Mouse (Mus musculus) liver, embryonic 15.5 days (tissue): Measurements from ENCODE around the gene Tnfaip3. TPM values are rescaled to one million over a fixed set of nuclear protein-coding genes. Genes with fewer than 3 reads are reported as not detected.

ENCODE experiments used
- ATAC-seq: fragments of 200-750 bp; cut with Nextera tagmentation; 2 replicates; pipeline ENCODE4 v1.8.0; 2017; ENCODE audit warnings: moderate number of reproducible peaks, mild to moderate bottlenecking, moderate library complexity; ENCODE audit not compliant: insufficient read depth
- H3K27ac ChIP-seq: fragments of 300-500 bp; sonication (generic); replicated peaks from 2 replicates; pipeline ENCODE4 v1.5.1; 2015; ENCODE audit warnings: mild to moderate bottlenecking, inconsistent platforms
- H3K27me3 ChIP-seq: fragments of 300-500 bp; sonication (generic); 2 replicates; pipeline ENCODE4 v1.6.1; 2015; ENCODE audit warnings: mild to moderate bottlenecking, inconsistent platforms
- H3K36me3 ChIP-seq: fragments of 300-500 bp; sonication (generic); replicated peaks from 2 replicates; pipeline ENCODE4 v1.6.1; 2015; ENCODE audit warnings: moderate library complexity, mild to moderate bottlenecking, inconsistent platforms
- H3K4me1 ChIP-seq: fragments of 300-500 bp; sonication (generic); replicated peaks from 2 replicates; pipeline ENCODE4 v1.6.1; 2015; ENCODE audit warnings: inconsistent platforms
- H3K4me2 ChIP-seq: fragments of 300-500 bp; sonication (generic); 2 replicates; pipeline ENCODE4 v1.6.1; 2015; ENCODE audit warnings: moderate library complexity, mild to moderate bottlenecking, inconsistent platforms
- H3K4me3 ChIP-seq: fragments of 300-500 bp; sonication (generic); replicated peaks from 2 replicates; pipeline ENCODE4 v1.5.1; 2015; ENCODE audit warnings: mild to moderate bottlenecking, inconsistent platforms
- H3K9ac ChIP-seq: fragments of 300-500 bp; sonication (generic); 2 replicates; pipeline ENCODE4 v1.6.1; 2015; ENCODE audit warnings: moderate library complexity, mild to moderate bottlenecking, inconsistent platforms
- H3K9me3 ChIP-seq: fragments of 300-500 bp; sonication (generic); replicated peaks from 2 replicates; pipeline ENCODE4 v1.6.1; 2016; ENCODE audit warnings: inconsistent platforms
- WGBS: fragments of 180-500 bp; shearing (Covaris S2); methylation state at CpG from one replicate; pipeline ENCODE4 v1.1.7; 2015; ENCODE audit warnings: mixed read lengths; ENCODE audit not compliant: insufficient replicate concordance; 5-methylcytosine and 5-hydroxymethylcytosine counted together
- polyA plus RNA-seq: library from polyadenylated mRNA; unstranded; fragments of >200 nt; fragmentation: Nextera tagmentation; extraction: Ambion mirVana; gene quantifications from 2 replicates; pipeline ENCODE4 v1.2.1, GENCODE M21; 2015

The Tnfaip3 gene
- polyA plus RNA-seq, 1 experiment from 2014 or later = 1.5 TPM

- WGBS = 51% methylated on average over 3 of the region's 3 CpGs
- ATAC-seq = no peak
- Histone ChIP-seq H3K4me2 (no peak overlapping the region), H3K9me3 (no peaks in the 10 kb centered on the region), H3K27me3 (no peaks in the 10 kb centered on the region; the same call in 1 of the 2 replicates), H3K4me1 (peaks cover 29% of the 10 kb centered on the region), H3K4me3 (no peak overlapping the region), H3K36me3 (no peaks in the 10 kb centered on the region), H3K9ac (no peak overlapping the region), H3K27ac (no peak overlapping the region)
Measured at GRCm38 (mm10) chr10:19013351-19013750, 2.1 kb downstream of the Tnfaip3 start.

- Histone ChIP-seq H3K27ac (no peak overlapping the region), H3K36me3 (no peaks in the 10 kb centered on the region), H3K9me3 (no peaks in the 10 kb centered on the region), H3K9ac (no peak overlapping the region), H3K4me1 (peaks cover 36% of the 10 kb centered on the region), H3K27me3 (no peaks in the 10 kb centered on the region; the same call in 1 of the 2 replicates), H3K4me3 (no peak overlapping the region), H3K4me2 (no peak overlapping the region)
- no peak for ATAC-seq
- WGBS = 70% methylated on average over 3 of the region's 3 CpGs
Measured at GRCm38 (mm10) chr10:19012616-19013015, 2.8 kb downstream of the Tnfaip3 start.

DNA sequence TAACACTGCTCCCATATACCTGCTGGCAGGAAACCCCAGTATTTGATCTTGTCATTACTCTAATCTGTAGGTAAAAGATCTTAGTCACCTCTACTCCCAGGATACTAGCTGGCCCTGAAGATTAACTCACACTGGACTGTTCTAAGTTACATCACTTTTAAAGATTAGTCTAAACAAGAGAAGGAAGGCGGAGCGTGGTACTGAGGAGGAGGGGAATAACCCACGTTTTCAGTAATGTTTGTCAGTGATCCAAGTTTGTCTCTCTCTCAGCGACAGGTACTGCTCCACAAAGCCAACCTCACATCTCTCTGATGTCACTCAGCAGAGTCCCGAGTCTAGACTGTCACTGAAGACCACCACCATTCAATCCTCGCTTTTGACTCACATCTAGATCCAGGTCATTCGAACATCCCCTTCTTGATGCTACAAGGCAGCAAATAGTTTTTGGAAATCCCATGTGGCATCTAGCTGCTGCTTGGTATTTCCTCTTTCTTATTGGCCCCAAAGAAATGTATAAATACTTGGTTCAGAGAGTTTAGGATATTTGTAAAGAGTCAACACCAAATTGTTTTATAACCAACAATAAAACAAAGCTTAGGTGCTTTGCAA lies 3.5 kb downstream of the Tnfaip3 start:
- WGBS = 54% methylated on average over 7 of the region's 7 CpGs
- H3K27me3 ChIP-seq = no peaks in the 10 kb centered on the region; the same call in 1 of the 2 replicates
- 0 out of 2 replicates have a peak, but pooled peaks cover 1% of the 10 kb centered on the region for H3K36me3 ChIP-seq
- H3K9me3 ChIP-seq = no peaks in the 10 kb centered on the region
- peaks cover 36% of the 10 kb centered on the region for H3K4me1 ChIP-seq
- ATAC-seq = no peak
- no peak overlapping the region for H3K9ac ChIP-seq
- H3K4me2 ChIP-seq = no peak overlapping the region; the same call in 1 of the 2 replicates
- no peak overlapping the region for H3K4me3 ChIP-seq
- H3K27ac ChIP-seq = no peak overlapping the region

DNA sequence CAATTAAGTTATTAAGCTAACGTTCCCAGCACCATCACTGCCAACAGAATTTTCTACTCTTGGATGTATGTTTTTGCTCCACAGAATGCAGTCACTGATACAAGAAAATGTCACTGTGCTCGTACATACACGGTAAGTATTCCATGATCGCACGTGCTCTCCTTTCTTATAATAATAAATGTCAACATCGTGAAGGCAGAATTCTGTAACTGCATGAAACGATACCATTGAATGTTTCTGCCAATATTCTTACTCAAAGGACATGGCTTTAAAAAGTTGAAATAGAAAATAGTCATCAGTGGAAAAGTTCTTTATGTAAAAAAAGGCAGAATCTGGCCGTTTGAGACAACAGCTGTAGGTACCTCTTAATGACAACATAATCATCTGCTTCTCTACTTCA lies 5.0 kb downstream of the Tnfaip3 start:
- Histone ChIP-seq H3K27me3 (no peaks in the 10 kb centered on the region; the same call in 1 of the 2 replicates), H3K4me1 (peaks cover 27% of the 10 kb centered on the region; the same call in 1 of the 2 replicates), H3K9me3 (no peaks in the 10 kb centered on the region), H3K27ac (no peak overlapping the region), H3K4me2 (no peak overlapping the region), H3K9ac (no peak overlapping the region), H3K36me3 (peaks cover 13% of the 10 kb centered on the region), H3K4me3 (no peak overlapping the region)
- ATAC-seq = no peak
- 76% methylated on average over 8 of the region's 8 CpGs for WGBS

DNA sequence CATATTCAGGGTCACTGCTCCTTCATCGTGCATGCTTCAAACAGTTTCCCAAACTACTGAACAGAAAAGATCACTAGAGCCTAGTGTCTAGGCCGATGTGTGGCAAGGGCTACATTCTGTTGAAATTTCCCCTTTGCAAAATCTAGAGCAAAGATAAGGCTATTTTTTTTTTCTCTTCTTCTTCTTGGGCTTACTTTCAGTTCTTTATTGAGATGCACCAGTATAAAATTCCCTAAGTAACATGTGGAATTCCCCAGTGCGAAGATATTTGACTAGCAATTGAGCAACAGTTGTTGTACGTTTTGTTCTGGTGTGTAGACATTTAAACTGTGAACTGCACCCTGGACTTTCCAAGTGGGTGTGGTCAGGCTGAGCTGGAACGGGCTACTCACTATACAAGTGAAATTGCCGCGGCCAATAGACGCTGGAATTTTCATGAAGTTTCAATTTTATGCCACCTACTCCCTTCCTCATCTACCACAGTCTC lies 6.2 kb downstream of the Tnfaip3 start:
- Histone ChIP-seq H3K27ac (peak overlapping the region; percentile 53; the same call in 1 of the 2 replicates), H3K9ac (no peak overlapping the region), H3K4me1 (peaks cover 15% of the 10 kb centered on the region; the same call in 1 of the 2 replicates), H3K9me3 (no peaks in the 10 kb centered on the region), H3K4me3 (0 out of 2 replicates have a peak overlapping the region, but pooled peaks have one; percentile 12), H3K4me2 (peak overlapping the region; percentile 36), H3K27me3 (no peaks in the 10 kb centered on the region; the same call in 1 of the 2 replicates), H3K36me3 (peaks cover 25% of the 10 kb centered on the region)
- WGBS = 51% methylated on average over 8 of the region's 8 CpGs
- ATAC-seq = peak; percentile 63

DNA sequence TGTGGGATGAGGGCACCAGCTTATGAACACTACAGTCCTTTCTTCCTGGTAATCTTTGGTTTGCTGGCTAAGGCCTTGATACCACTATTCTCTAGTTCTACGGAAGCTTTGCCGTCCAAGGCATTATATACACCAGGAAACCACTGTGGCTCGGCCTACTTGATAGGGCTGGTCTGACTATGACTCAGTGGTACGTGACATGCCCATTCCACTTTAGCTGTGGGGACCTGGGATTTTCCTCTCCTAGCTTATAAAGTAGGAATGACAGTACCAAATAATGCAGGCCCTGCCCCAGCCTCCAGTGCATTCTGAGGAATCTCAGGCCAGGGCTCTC lies 6.9 kb downstream of the Tnfaip3 start:
- H3K27ac ChIP-seq = 0 out of 2 replicates have a peak overlapping the region, but pooled peaks have one; percentile 51
- 66% methylated on average over 4 of the region's 4 CpGs for WGBS

DNA sequence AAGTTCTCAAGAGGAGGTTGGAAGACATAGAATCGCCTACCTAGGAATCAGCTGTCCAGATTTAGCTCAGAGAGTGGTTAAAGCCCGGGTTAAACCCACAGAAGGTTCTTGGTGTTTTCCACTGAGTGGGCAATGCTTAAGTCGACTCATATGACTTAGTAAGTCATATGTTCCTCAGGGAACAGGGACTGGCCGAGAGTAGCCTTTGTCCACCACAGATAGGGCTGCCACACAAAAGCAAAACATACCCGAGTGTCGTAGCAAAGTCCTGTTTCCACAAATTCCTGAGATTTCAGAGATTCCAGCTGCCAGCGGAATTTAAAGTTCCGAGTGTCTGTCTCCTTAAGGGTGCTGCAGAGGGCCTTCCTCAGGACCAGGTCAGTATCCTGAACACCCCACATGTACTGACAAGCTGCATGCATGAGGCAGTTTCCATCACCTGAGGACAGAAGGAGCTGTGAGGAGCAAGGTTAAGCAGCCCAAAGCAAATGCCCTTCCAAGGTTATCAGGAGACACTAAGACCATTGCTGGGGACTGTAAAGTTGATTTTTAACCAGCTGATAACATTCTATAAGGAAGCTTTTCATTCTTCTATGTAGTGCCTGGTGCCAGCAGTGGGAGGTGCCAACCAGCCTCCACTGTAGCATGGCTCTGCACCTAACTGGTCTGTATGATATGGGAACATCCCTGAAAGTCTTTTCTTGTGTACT lies 7.4 kb downstream of the Tnfaip3 start:
- H3K9ac ChIP-seq = no peak overlapping the region
- no peaks in the 10 kb centered on the region for H3K27me3 ChIP-seq
- peaks cover 15% of the 10 kb centered on the region; the same call in 1 of the 2 replicates for H3K4me1 ChIP-seq
- H3K9me3 ChIP-seq = no peaks in the 10 kb centered on the region
- no peak overlapping the region for H3K4me3 ChIP-seq
- H3K36me3 ChIP-seq = peaks cover 32% of the 10 kb centered on the region
- no peak overlapping the region for H3K27ac ChIP-seq
- no peak overlapping the region for H3K4me2 ChIP-seq
- no peak for ATAC-seq
- 59% methylated on average over 8 of the region's 8 CpGs for WGBS

More for the DNA sequence above, 6.9 kb downstream of the Tnfaip3 start:
- Histone ChIP-seq H3K36me3 (peaks cover 27% of the 10 kb centered on the region), H3K9me3 (no peaks in the 10 kb centered on the region), H3K9ac (no peak overlapping the region), H3K4me3 (no peak overlapping the region), H3K27me3 (no peaks in the 10 kb centered on the region), H3K4me2 (no peak overlapping the region), H3K4me1 (peaks cover 15% of the 10 kb centered on the region; the same call in 1 of the 2 replicates)
- ATAC-seq = no peak

DNA sequence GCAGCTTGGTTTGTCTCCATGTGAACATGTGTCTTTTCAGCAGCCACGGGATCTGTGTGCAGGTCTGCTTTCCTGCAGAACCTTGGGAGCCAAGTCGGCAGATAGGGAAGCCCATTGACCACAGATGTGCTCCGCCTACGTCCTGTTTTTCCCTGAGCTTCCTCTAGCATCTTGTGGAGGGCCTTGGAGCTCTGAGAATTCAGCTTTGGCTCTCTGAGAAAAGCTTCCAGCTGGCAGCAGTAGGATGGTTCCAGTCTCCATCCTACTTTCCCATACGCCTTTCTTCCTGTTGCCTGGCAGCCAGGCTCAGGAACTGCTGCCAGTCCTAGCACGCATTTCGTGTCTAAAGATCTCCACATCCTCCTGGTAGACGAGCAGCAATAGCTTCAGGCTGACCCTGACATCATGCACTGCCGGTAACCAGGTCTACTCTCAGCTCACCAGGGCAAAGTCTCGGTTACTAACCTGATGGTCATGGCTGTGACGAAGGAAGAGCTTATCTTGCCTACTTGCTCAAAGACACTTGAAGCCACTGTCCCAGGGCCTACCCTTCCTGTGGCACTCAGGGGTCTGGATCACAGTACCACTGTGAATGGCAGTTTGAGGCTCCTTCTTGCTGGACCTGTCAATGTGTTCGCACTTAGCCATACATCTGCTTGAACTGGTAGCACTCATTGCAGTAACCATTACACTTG lies 13.2 kb downstream of the Tnfaip3 start:
- H3K27me3 ChIP-seq = no peaks in the 10 kb centered on the region
- H3K36me3 ChIP-seq = peaks cover 50% of the 10 kb centered on the region
- 60% methylated on average over 12 of the region's 12 CpGs for WGBS
- H3K9me3 ChIP-seq = no peaks in the 10 kb centered on the region
- H3K4me2 ChIP-seq = no peak overlapping the region
- no peak overlapping the region for H3K4me3 ChIP-seq
- no peak overlapping the region for H3K9ac ChIP-seq
- ATAC-seq = no peak
- H3K27ac ChIP-seq = no peak overlapping the region
- no peaks in the 10 kb centered on the region for H3K4me1 ChIP-seq

- Histone ChIP-seq H3K27me3 (no peaks in the 10 kb centered on the region), H3K9ac (no peak overlapping the region), H3K9me3 (no peaks in the 10 kb centered on the region), H3K36me3 (peaks cover 28% of the 10 kb centered on the region; the same call in 1 of the 2 replicates), H3K27ac (no peak overlapping the region), H3K4me2 (no peak overlapping the region), H3K4me3 (no peak overlapping the region), H3K4me1 (no peaks in the 10 kb centered on the region)
- WGBS = 69% methylated on average over 2 of the region's 2 CpGs
- no peak for ATAC-seq
Measured at GRCm38 (mm10) chr10:18999427-18999826, 16.0 kb downstream of the Tnfaip3 start.

- no peak overlapping the region for H3K27ac ChIP-seq
- no peak overlapping the region for H3K4me2 ChIP-seq
- ATAC-seq = no peak
- no peaks in the 10 kb centered on the region for H3K27me3 ChIP-seq
- H3K9me3 ChIP-seq = no peaks in the 10 kb centered on the region
- H3K4me3 ChIP-seq = no peak overlapping the region
- H3K9ac ChIP-seq = no peak overlapping the region
- H3K4me1 ChIP-seq = no peaks in the 10 kb centered on the region
- 0 out of 2 replicates have a peak, but pooled peaks cover 3% of the 10 kb centered on the region for H3K36me3 ChIP-seq
Measured at GRCm38 (mm10) chr10:18996331-18996730, 19.1 kb downstream of the Tnfaip3 start.
